Mouse (Mus musculus) cerebellum, adult 2 months (tissue): ENCODE measurements around the gene Sel1l.

ENCODE experiments used
- CTCF ChIP-seq: fragments of 200-500 bp; IDR thresholded peaks from 2 replicates; pipeline ENCODE4 v1.5.1; 2011; ENCODE audit warnings: low read depth, mild to moderate bottlenecking, control low read depth, low read length, moderate library complexity, borderline replicate concordance; ENCODE audit not compliant: insufficient read depth
- POLR2A ChIP-seq: fragments of 200-500 bp; IDR thresholded peaks from 2 replicates; pipeline ENCODE4 v1.6.1; 2011; ENCODE audit warnings: low read length, control low read depth, borderline replicate concordance; ENCODE audit not compliant: insufficient read depth

GRCm38 (mm10) chr12:91757854-91758562 lies 90.9 kb downstream of the Sel1l start:
- TF ChIP-seq CTCF (no peak), POLR2A (no peak)
